Mouse (Mus musculus) heart, postnatal 0 days (tissue): ENCODE data around the gene Prkcz. TPM values are rescaled to one million over a fixed set of nuclear protein-coding genes. Genes with fewer than 3 reads are reported as not detected.

Experiments
- ATAC-seq: fragments of 200-750 bp; cut with Nextera tagmentation; 2 replicates; pipeline ENCODE4 v1.8.0; 2017; ENCODE audit warnings: low read depth, moderate number of reproducible peaks, moderate library complexity; ENCODE audit not compliant: insufficient read depth
- DNase-seq: peaks from one replicate; pipeline ENCODE4 v3.0.0-alpha.2; 2016; ENCODE audit warnings: low spot score
- H3K27ac ChIP-seq: fragments of 300-500 bp; sonication (generic); 2 replicates; pipeline ENCODE4 v1.5.1; 2014; ENCODE audit warnings: low read depth, mild to moderate bottlenecking
- H3K27me3 ChIP-seq: fragments of 300-500 bp; sonication (generic); 2 replicates; pipeline ENCODE4 v1.6.1; 2014; ENCODE audit warnings: low read length, mixed read lengths; ENCODE audit not compliant: control insufficient read depth, insufficient read depth
- H3K36me3 ChIP-seq: fragments of 300-500 bp; sonication (generic); replicated peaks from 2 replicates; pipeline ENCODE4 v1.6.1; 2014; ENCODE audit warnings: low read length, mixed read lengths; ENCODE audit not compliant: control insufficient read depth, insufficient read depth
- H3K4me1 ChIP-seq: fragments of 300-500 bp; sonication (generic); 2 replicates; pipeline ENCODE4 v1.6.1; 2014; ENCODE audit warnings: antibody characterized with exemption; ENCODE audit not compliant: control insufficient read depth, insufficient read depth
- H3K4me2 ChIP-seq: fragments of 300-500 bp; sonication (generic); 2 replicates; pipeline ENCODE4 v1.6.1; 2014; ENCODE audit warnings: low read depth, mild to moderate bottlenecking, low read length, moderate library complexity
- H3K4me3 ChIP-seq: fragments of 300-500 bp; sonication (generic); 2 replicates; pipeline ENCODE4 v1.5.1; 2014; ENCODE audit warnings: low read depth, low read length
- H3K9ac ChIP-seq: fragments of 300-500 bp; sonication (generic); replicated peaks from 2 replicates; pipeline ENCODE4 v1.6.1; 2014; ENCODE audit warnings: low read depth, low read length, mixed read lengths
- H3K9me3 ChIP-seq: fragments of 300-500 bp; sonication (generic); replicated peaks from 2 replicates; pipeline ENCODE4 v1.6.1; 2016; ENCODE audit warnings: low read length; ENCODE audit not compliant: control insufficient read depth
- CTCF ChIP-seq: IDR thresholded peaks from 2 replicates; pipeline ENCODE4 v1.5.1; 2016; ENCODE audit warnings: antibody characterized with exemption, control low read depth, low read depth
- EP300 ChIP-seq: IDR thresholded peaks from 2 replicates; pipeline ENCODE4 v1.6.1; 2016; ENCODE audit warnings: antibody characterized with exemption, low read depth
- WGBS: fragments of 180-500 bp; shearing (Covaris S2); extraction: QIAGEN DNeasy Blood & Tissue Kit; methylation state at CpG from one replicate; pipeline ENCODE4 v1.1.7; 2014; 5-methylcytosine and 5-hydroxymethylcytosine counted together
- polyA plus RNA-seq: library from polyadenylated mRNA; unstranded; fragments of >200 nt; fragmentation: Nextera tagmentation; extraction: Ambion mirVana; gene quantifications from 2 replicates; pipeline ENCODE4 v1.2.1, GENCODE M21; 2015
- total RNA-seq: library from RNA; depleted of rRNA; stranded (reverse); fragments of >200 nt; gene quantifications from 2 replicates; pipeline ENCODE4 v1.2.3, GENCODE M21; 2014; ENCODE audit warnings: low replicate concordance; rRNA removed

Prkcz gene
- total RNA-seq (4.6 and 4.8 TPM in 2 replicates), polyA plus RNA-seq (2.7 and 3.6 TPM in 2 replicates)

DNA sequence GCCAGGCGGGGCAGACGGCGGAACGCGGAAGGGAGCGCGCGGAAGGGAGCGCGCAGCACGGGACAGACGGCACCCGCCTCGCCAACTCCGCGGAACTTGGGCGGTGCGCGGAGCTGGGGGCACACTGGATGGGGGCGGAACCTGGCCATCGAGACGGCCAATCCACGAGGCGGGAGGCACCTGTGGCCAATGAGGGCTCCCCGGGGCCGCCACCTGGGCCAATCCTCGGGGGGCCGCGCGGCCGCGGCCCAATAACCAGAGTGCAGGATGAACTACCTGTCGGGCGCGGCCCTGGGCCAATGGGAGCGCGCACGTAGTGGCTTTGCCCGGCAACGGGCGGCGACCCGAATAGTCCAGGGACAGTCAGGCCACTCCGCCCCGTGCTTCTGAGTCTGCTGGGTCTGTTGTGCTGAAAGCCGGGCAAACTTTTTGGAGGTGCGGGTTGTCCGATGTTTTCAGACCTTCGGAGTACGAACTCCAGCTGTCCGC lies at the start of gene Prkcz:
Prkcz (minus strand) TSS at position 59 of the 489 bp plus-strand sequence.
- TF ChIP-seq EP300 (no peak), CTCF (no peak)
- WGBS = under 1% methylated on average over 36 of the region's 51 CpGs
- Histone ChIP-seq H3K9me3 (no peaks in the 10 kb centered on the region), H3K27ac (no peak within 1 kb of the TSS), H3K36me3 (no peaks in the 10 kb centered on the region), H3K4me2 (peak within 1 kb of the TSS; percentile 50), H3K9ac (no peak within 1 kb of the TSS), H3K4me1 (no peaks in the 10 kb centered on the region), H3K27me3 (peaks cover 66% of the 10 kb centered on the region), H3K4me3 (peak within 1 kb of the TSS; percentile 38)
- peak; percentile 91 for ATAC-seq
- DNase-seq = peak; percentile 25

DNA sequence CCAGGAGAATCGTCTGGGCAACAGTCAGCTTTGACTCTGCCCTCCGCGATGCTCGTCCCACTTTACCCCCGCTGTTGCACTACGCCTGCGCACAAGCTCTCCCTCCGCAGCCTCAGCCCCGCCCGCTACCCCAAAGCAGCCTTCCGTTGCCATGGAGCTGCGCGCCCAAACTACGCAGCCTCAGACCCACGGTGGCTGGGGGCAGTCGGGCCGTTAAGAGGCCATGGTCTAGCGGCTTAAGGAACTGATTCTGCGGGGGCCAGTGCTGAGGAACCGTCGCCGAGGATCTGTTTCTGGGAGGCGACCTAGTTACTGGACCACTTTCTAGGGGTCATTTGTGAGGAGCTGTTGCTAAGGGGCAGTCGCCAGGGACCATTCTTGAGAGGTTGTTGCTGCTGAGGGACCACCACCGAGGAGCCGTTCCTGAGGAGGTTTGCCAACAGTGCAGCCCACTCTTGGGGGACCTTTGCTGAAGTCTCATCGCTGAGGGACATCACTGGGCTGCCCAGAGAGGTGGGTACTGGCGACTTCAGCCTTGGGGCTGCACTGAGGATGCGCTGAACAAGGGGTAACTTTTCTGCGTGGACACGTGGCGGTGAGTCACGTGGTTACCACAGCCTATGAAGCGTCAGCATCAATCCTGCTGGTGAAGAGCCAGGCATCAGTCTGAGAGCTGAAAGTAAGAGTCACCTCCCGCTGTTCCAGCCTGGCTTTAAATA lies 48.1 kb upstream of the Prkcz start, which contains the start of gene Cfap74:
Cfap74 (plus strand) TSS at position 133 of the 719 bp plus-strand sequence.
- H3K4me1 ChIP-seq = no peaks in the 10 kb centered on the region
- WGBS = under 1% methylated on average over 35 of the region's 35 CpGs
- ATAC-seq = peak; percentile 80

DNA sequence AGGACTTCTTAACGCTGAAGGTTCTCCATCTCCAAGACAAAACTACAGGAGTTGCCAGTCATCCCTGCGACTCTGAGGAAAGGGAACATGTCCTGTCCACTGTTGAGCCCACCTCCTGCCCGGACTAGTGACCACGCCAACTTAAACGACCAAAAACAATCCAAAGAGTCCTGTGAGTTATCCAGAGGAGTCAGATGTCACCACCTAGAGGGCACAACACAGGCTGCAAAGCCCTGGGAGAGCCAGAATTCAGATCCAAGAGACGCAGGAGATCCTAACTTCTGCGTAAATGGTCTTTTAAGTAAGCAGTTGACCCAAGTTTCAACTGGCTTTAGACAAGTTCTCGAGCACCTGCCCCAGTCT lies 47.5 kb upstream of the Prkcz start:
- Histone ChIP-seq H3K27me3 (peaks cover 8% of the 10 kb centered on the region; the same call in 1 of the 2 replicates), H3K9me3 (no peaks in the 10 kb centered on the region; the same call in 1 of the 2 replicates), H3K27ac (no peak overlapping the region), H3K4me3 (peak overlapping the region; percentile 40), H3K4me2 (peak overlapping the region; percentile 63), H3K9ac (no peak overlapping the region), H3K36me3 (no peaks in the 10 kb centered on the region), H3K4me1 (no peaks in the 10 kb centered on the region)
- ATAC-seq = no peak; the same call in 1 of the 2 replicates
- WGBS = 4% methylated on average over 8 of the region's 8 CpGs
- DNase-seq = no peak
- TF ChIP-seq CTCF = peak; percentile 33; the same call in 1 of the 2 replicates
- TF ChIP-seq EP300 = no peak

More for the DNA sequence above, 48.1 kb upstream of the Prkcz start, which contains the start of gene Cfap74:
- Histone ChIP-seq H3K9me3 (no peaks in the 10 kb centered on the region; the same call in 1 of the 2 replicates), H3K27ac (no peak within 1 kb of the TSS), H3K4me2 (peak within 1 kb of the TSS; percentile 63), H3K9ac (no peak within 1 kb of the TSS), H3K27me3 (peaks cover 8% of the 10 kb centered on the region; the same call in 1 of the 2 replicates), H3K4me3 (peak within 1 kb of the TSS; percentile 40), H3K36me3 (no peaks in the 10 kb centered on the region)
- DNase-seq = peak; percentile 39
- TF ChIP-seq CTCF = no peak
- no peak for TF ChIP-seq EP300

DNA sequence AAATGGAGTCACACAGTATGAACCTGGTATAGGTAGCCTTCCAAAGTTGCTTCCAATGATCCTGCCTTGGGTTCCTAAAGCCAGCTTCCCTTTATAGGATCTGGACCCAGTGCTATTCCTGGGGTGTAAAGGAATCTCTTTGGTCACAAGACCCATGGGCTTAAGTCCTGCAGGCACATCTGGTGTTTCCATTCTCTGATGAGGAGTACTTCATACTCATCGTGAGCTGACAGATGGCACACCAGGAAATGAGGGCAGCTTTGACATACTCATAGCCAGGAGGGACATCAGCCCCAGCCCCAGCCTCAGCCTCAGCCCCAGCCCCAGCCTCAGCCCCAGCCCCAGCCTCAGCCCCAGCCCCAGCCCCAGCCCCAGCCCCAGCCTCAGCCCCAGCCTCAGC lies 41.3 kb upstream of the Prkcz start:
- Histone ChIP-seq H3K27me3 (peaks cover 25% of the 10 kb centered on the region), H3K27ac (no peak overlapping the region)
- no peak for ATAC-seq

DNA sequence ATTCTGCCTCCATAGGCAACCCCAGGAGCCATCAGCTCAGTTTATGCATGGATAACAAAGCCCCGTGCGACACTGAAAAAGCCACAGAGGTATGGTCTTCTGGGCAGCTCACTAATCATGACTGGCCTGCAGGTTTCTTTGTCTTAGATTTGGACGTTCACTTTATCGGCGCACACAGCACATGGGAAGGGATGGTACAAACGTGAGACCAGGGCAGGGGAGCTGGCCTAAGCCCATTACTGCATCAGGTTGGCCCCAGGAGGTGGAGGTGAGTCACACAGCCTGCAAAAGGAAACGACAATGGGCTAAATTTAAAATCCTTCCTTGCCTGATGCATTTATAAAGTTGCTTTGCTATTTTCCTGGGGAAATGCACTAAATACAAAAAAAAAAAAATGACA lies 40.0 kb upstream of the Prkcz start:
- H3K9ac ChIP-seq = no peak overlapping the region
- peaks cover 39% of the 10 kb centered on the region for H3K27me3 ChIP-seq
- WGBS = 61% methylated on average over 7 of the region's 7 CpGs
- no peaks in the 10 kb centered on the region for H3K36me3 ChIP-seq
- DNase-seq (no peak), ATAC-seq (no peak)
- H3K27ac ChIP-seq = no peak overlapping the region
- no peak for TF ChIP-seq EP300
- TF ChIP-seq CTCF = no peak
- no peak overlapping the region for H3K4me2 ChIP-seq
- H3K4me1 ChIP-seq = no peaks in the 10 kb centered on the region
- H3K4me3 ChIP-seq = no peak overlapping the region
- H3K9me3 ChIP-seq = no peaks in the 10 kb centered on the region; the same call in 1 of the 2 replicates

More for the DNA sequence above, 41.3 kb upstream of the Prkcz start:
- no peak for TF ChIP-seq CTCF
- no peak for TF ChIP-seq EP300
- no peaks in the 10 kb centered on the region for H3K36me3 ChIP-seq
- no peak overlapping the region for H3K4me2 ChIP-seq
- 33% methylated on average over 1 of the region's 1 CpGs for WGBS
- H3K4me3 ChIP-seq = no peak overlapping the region
- no peaks in the 10 kb centered on the region; the same call in 1 of the 2 replicates for H3K9me3 ChIP-seq
- no peaks in the 10 kb centered on the region for H3K4me1 ChIP-seq
- no peak for DNase-seq
- no peak overlapping the region for H3K9ac ChIP-seq
